Mouse (Mus musculus): ENCODE data around the gene Olfr1189.
"Not testable (repeated sequence)": the region's sequence is repeated elsewhere in the genome, so short reads cannot be mapped to it uniquely, and the experiment has no call there.

Olfr1189 gene

DNA sequence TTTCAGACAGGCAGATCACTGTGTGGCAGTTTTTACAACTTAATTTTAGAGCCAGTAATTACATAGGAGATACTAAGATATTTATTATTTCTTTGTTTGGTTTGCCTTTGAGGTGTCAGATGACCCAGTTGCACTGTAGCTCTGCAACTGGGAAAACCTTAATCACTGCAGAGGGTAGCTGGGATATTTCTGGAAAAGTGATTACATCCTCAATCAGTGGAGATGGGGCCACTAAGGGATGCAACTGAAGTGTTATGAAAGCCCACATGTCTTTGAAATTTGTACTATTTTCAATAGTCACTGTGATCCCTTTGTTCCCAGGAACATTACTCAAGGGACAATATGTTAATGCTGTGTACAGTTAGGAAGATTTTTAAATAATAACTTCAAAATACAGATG lies at the start of gene Olfr1189:
Gene Olfr1189, plus strand, starts transcription at position 301 of the 400 bp plus-strand sequence.
- no peak for DNase-seq (ENCODE audit: extremely low read depth, low read depth)

- no peak for DNase-seq (ENCODE audit: extremely low read depth, low read depth)
Observed at GRCm38 (mm10) chr2:88556635-88557034, 29.6 kb upstream of the Olfr1189 start, which contains the start of gene Olfr1188. Gene Olfr1188, plus strand, starts transcription at chr2:88556935.

DNA sequence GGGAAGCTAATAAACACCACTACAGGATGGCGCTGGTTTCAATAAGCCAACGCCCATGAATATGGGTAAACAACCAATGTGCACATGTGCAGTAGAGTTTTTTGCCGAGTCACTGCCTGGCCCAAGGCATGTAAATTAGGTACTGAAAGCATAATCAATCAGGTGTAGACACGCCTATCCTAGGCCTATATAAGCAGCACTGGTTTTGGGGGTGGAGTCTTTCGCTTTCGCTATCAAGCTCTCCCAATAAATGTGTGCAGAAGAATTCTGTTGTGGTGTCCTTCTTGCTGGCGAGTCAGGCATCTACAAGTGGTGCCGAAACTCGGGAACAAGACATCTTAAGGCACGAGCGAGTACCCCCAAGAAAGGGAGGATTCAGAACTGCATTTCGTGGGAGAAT lies 13.6 kb upstream of the Olfr1189 start:
- not testable (repeated sequence) for DNase-seq (ENCODE audit: extremely low read depth, low read depth)

- DNase-seq (ENCODE audit: extremely low read depth, low read depth), result not testable (repeated sequence)
Observed at GRCm38 (mm10) chr2:88640242-88640641, 54.0 kb downstream of the Olfr1189 start, which contains the start of gene Olfr1191-ps1. Gene Olfr1191-ps1, plus strand, starts transcription at chr2:88640542.
